Mouse (Mus musculus): ENCODE measurements around the gene Lrp6.

DNA sequence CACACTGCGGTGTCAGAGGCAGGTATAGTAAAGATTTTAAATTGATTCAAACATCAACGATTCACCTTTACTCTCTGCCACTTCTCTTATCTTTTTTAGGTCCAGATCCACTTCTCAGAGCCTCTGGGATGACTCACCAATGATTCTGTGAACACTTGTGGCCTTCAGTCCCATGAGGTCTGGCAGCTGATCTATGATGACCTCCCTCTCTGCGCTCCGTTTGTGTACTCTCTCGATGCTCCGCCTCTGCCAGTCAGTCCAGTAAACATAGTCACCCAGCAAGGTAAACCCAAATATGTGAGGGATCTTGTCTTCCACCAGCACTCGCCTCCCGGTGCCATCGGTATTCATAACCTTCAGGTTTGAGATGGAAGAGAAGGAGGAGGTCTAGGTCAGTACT, 80.4 kb downstream of the Lrp6 start:
- TF ChIP-seq POLR2A (IDR thresholded peaks at IDR 0.05; ENCODE audit: low read depth, low read length) = no peak
- TF ChIP-seq CTCF (conservative IDR thresholded peaks at IDR 0.05; ENCODE audit: insufficient read depth, insufficient read length, low read depth, low read length) = no peak

All from kidney, adult 2 months (tissue).